Mouse (Mus musculus) kidney, adult 2 months (tissue): Measurements from ENCODE around the gene Rnf24. TPM values are rescaled to one million over a fixed set of nuclear protein-coding genes. Genes with fewer than 3 reads are reported as not detected.

ENCODE experiments used
- DNase-seq: peaks from one replicate; pipeline ENCODE4 v3.0.0; 2021
- H3K27ac ChIP-seq: fragments of 200-500 bp; 2 replicates; pipeline ENCODE4 v1.5.1; 2012; ENCODE audit warnings: low read depth, low read length, control low read depth, inconsistent platforms; ENCODE audit not compliant: insufficient read depth
- H3K27me3 ChIP-seq: fragments of 200-500 bp; replicated peaks from 2 replicates; pipeline ENCODE4 v1.6.1; 2012; ENCODE audit warnings: mild to moderate bottlenecking, moderate library complexity, low read length, inconsistent platforms; ENCODE audit not compliant: control insufficient read depth, insufficient read depth
- H3K36me3 ChIP-seq: fragments of 200-500 bp; 2 replicates; pipeline ENCODE4 v1.6.1; 2012; ENCODE audit warnings: mild to moderate bottlenecking, moderate library complexity, low read length, inconsistent platforms; ENCODE audit not compliant: control insufficient read depth, insufficient read depth
- H3K4me1 ChIP-seq: fragments of 200-500 bp; 2 replicates; pipeline ENCODE4 v1.6.1; 2011; ENCODE audit warnings: low read length; ENCODE audit not compliant: control insufficient read depth, insufficient read depth
- H3K4me3 ChIP-seq: fragments of 200-500 bp; 2 replicates; pipeline ENCODE4 v1.5.1; 2011; ENCODE audit warnings: mild to moderate bottlenecking, low read depth, low read length, control low read depth; ENCODE audit not compliant: insufficient read depth
- CTCF ChIP-seq: fragments of 200-500 bp; conservative IDR thresholded peaks from 2 replicates; pipeline ENCODE4 v1.5.1; 2011; ENCODE audit warnings: low read depth, mild to moderate bottlenecking, control low read depth, low read length, moderate library complexity, mixed read lengths; ENCODE audit not compliant: insufficient read depth, insufficient read length
- POLR2A ChIP-seq: fragments of 200-500 bp; IDR thresholded peaks from one replicate; pipeline ENCODE4 v1.6.1; 2011; ENCODE audit warnings: low read depth, low read length, control low read depth
- WGBS: fragments of 180-500 bp; shearing (Covaris S2); methylation state at CpG from one replicate; pipeline ENCODE4 v1.1.7; 2018; 5-methylcytosine and 5-hydroxymethylcytosine counted together
- polyA plus RNA-seq: library from polyadenylated mRNA; depleted of rRNA; stranded (reverse); fragments of >200 nt; gene quantifications from 2 replicates; pipeline ENCODE4 v1.2.3, GENCODE M21; 2012

Gene Rnf24
- polyA plus RNA-seq, 1 experiment = 18.2 TPM

DNA sequence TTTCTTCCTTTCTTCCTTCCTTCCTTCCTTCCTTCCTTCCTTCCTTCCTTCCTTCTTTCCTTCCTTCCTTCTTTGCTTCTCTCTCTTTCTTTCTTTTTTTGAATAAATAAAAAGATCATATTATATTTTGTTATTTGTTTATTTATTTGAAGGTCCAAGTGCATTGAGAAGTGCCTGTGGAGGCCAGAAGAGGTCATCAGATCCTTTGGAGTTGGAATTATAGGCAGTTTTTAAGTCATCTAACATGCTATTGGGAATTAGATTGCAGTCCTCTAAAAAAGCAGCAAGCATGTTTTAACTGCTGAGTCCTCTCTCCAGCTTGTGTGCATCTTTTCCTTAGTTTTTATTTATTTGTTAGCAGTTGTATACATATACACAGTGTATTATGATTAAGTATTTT is 5.8 kb upstream of the Rnf24 start:
- Histone ChIP-seq H3K4me1 (0 out of 2 replicates have a peak, but pooled peaks cover 2% of the 10 kb centered on the region), H3K27me3 (no peaks in the 10 kb centered on the region), H3K36me3 (no peaks in the 10 kb centered on the region), H3K27ac (no peak overlapping the region), H3K4me3 (no peak overlapping the region)
- no peak for TF ChIP-seq POLR2A
- TF ChIP-seq CTCF = no peak
- no peak for DNase-seq

- 0 out of 2 replicates have a peak, but pooled peaks cover 2% of the 10 kb centered on the region for H3K4me1 ChIP-seq
- no peaks in the 10 kb centered on the region for H3K27me3 ChIP-seq
- no peak overlapping the region for H3K4me3 ChIP-seq
- DNase-seq = no peak
- TF ChIP-seq POLR2A (no peak), CTCF (no peak)
- no peaks in the 10 kb centered on the region for H3K36me3 ChIP-seq
- no peak overlapping the region for H3K27ac ChIP-seq
- 47% methylated on average over 6 of the region's 6 CpGs for WGBS
Measured at GRCm38 (mm10) chr2:131354049-131354448, 1.4 kb upstream of the Rnf24 start.

DNA sequence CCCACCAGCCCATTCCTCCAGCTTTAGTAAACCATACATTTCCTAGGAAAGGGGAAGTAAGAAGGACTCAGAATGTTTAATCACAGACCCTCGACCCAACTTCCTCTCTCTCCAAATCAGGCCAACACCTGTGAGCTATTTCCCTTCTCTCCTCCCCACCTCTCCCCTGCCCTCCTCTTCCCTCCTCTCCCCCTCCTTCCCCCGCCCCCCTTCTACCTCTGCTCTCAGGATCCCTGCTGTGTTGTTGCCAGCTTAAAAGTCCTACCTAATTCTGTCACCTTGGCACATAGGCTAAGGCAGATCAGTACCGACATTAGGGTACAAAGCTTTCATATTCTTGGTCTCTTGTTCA is 848 bp upstream of the Rnf24 start:
- H3K27me3 ChIP-seq = no peaks in the 10 kb centered on the region
- TF ChIP-seq POLR2A (no peak), CTCF (no peak)
- WGBS = 29% methylated on average over 3 of the region's 3 CpGs
- no peaks in the 10 kb centered on the region for H3K36me3 ChIP-seq
- no peak overlapping the region for H3K27ac ChIP-seq
- no peak for DNase-seq
- no peak overlapping the region for H3K4me3 ChIP-seq
- 0 out of 2 replicates have a peak, but pooled peaks cover 2% of the 10 kb centered on the region for H3K4me1 ChIP-seq

GRCm38 (mm10) chr2:131351968-131352746 is 535 bp downstream of the Rnf24 start:
- WGBS = 2% methylated on average over 51 of the region's 51 CpGs
- H3K4me1 ChIP-seq = 0 out of 2 replicates have a peak, but pooled peaks cover 2% of the 10 kb centered on the region
- H3K4me3 ChIP-seq = peak overlapping the region; percentile 79
- no peak for DNase-seq
- TF ChIP-seq CTCF (no peak), POLR2A (no peak)
- H3K27me3 ChIP-seq = no peaks in the 10 kb centered on the region
- no peak overlapping the region; the same call in 1 of the 2 replicates for H3K27ac ChIP-seq
- H3K36me3 ChIP-seq = no peaks in the 10 kb centered on the region

DNA sequence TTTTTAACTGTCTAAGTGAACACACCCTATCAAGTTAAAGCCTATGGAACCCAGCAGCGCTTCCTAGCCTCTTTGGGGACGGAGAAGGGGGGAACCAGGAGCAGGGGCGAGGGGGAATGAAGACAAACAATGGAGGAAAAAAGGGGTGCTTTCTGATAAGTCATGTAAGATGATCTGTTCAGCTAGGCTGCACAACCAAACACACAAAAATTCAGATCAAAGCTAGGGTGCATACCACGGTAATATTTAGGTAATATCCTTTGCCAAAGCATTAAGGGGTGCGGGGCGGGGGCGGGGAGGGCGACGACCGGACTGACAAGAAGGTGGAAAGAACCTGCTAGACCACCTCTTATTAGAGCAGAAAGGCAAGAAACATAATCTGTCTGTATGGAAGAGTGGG is 1.2 kb downstream of the Rnf24 start:
- 49% methylated on average over 10 of the region's 10 CpGs for WGBS
- Histone ChIP-seq H3K4me1 (0 out of 2 replicates have a peak, but pooled peaks cover 2% of the 10 kb centered on the region), H3K27ac (no peak overlapping the region), H3K27me3 (no peaks in the 10 kb centered on the region), H3K36me3 (no peaks in the 10 kb centered on the region), H3K4me3 (no peak overlapping the region; the same call in 1 of the 2 replicates)
- no peak for TF ChIP-seq POLR2A
- DNase-seq = no peak

GRCm38 (mm10) chr2:131350301-131350700 is 2.4 kb downstream of the Rnf24 start:
- no peak for DNase-seq
- 82% methylated on average over 6 of the region's 6 CpGs for WGBS

DNA sequence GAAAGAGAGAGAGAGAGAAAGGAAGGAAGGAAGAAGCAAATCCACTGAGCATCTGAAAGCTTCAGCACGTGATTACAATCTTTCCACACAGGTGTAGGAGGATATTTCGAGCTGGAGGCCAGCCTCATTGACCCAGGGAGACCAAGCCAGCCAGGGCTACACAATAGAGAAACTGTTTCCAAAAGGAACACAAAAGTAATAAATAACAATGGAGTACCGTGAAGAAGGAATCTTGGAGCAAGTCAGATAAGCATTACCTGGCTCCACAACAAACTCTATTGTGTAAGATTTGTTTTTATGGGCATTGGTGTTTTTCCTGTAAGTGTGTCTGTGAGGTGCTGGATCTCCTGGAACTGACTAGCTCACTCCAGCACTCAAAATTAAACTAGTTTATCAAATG is 7.1 kb downstream of the Rnf24 start:
- DNase-seq = no peak
- Histone ChIP-seq H3K27me3 (no peaks in the 10 kb centered on the region), H3K4me1 (0 out of 2 replicates have a peak, but pooled peaks cover under 1% of the 10 kb centered on the region), H3K27ac (no peak overlapping the region), H3K4me3 (no peak overlapping the region), H3K36me3 (no peaks in the 10 kb centered on the region)
- TF ChIP-seq CTCF = no peak
- TF ChIP-seq POLR2A = no peak
- WGBS = 44% methylated on average over 3 of the region's 3 CpGs

More at GRCm38 (mm10) chr2:131350301-131350700, 2.4 kb downstream of the Rnf24 start:
- Histone ChIP-seq H3K27me3 (no peaks in the 10 kb centered on the region), H3K36me3 (no peaks in the 10 kb centered on the region), H3K4me1 (0 out of 2 replicates have a peak, but pooled peaks cover 2% of the 10 kb centered on the region), H3K4me3 (no peak overlapping the region), H3K27ac (no peak overlapping the region)
- TF ChIP-seq POLR2A (no peak), CTCF (no peak)
